Mouse (Mus musculus) G1E (cell line): ENCODE measurements around the gene Arhgdib.

Source experiments
- CTCF ChIP-seq: IDR thresholded peaks from 2 replicates; pipeline ENCODE4 v1.5.1; 2012; ENCODE audit warnings: low read depth, low read length, inconsistent platforms, mixed read lengths
- GATA1 ChIP-seq: IDR thresholded peaks from 2 replicates; pipeline ENCODE4 v1.6.1; 2012; ENCODE audit warnings: borderline replicate concordance, low read length, inconsistent platforms, mixed read lengths
- GATA2 ChIP-seq: IDR thresholded peaks from 2 replicates; pipeline ENCODE4 v1.6.1; 2012; ENCODE audit warnings: low read depth, low read length, inconsistent platforms, borderline replicate concordance
- POLR2AphosphoS5 ChIP-seq: IDR thresholded peaks from 2 replicates; pipeline ENCODE4 v1.6.1; 2012; ENCODE audit warnings: low read depth, low read length, inconsistent platforms; ENCODE audit not compliant: insufficient replicate concordance
- TAL1 ChIP-seq: conservative IDR thresholded peaks from 2 replicates; pipeline ENCODE4 v1.6.1; 2012; ENCODE audit warnings: low read depth, low read length, inconsistent platforms, mixed read lengths

GRCm38 (mm10) chr6:136925049-136925448, 16.6 kb downstream of the Arhgdib start:
- TF ChIP-seq CTCF (no peak), TAL1 (no peak), GATA1 (no peak), GATA2 (no peak), POLR2AphosphoS5 (no peak)
